Mouse (Mus musculus): ENCODE data around the gene Rdh16f2. TPM values are rescaled to one million over a fixed set of nuclear protein-coding genes. Genes with fewer than 3 reads are reported as not detected.
A peak's percentile ranks its signal among the peaks of the same experiment; 100 is the strongest.
"Not testable (repeated sequence)": the region's sequence is repeated elsewhere in the genome, so short reads cannot be mapped to it uniquely, and the experiment has no call there.

The Rdh16f2 gene
- not detected in 2 replicates for total RNA-seq (2015)
- total RNA-seq (2017) = not detected in 2 replicates

DNA sequence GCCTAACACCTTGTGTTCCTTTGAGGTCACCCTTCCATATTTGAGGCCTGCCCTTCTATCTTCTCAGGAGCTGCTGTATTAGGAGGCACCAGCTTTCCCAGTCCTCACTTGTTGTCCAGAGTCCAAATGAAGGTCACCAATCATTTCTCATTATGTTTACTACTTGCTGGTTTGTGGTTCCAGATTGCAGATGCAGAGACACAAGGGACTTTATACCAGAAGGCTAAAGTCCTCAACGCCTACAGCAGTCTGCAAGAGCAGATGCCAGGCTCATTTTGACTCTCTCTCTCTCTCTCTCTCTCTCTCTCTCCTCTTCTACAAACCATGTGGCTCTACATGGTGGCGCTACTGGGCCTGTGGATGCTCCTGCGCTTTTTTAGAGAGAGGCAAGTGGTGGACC is at the start of gene Rdh16f2:
Gene Rdh16f2 (plus strand): TSS at position 243 of the 400 bp plus-strand sequence.
- no peak for ATAC-seq (ENCODE audit: poor library complexity, severe bottlenecking)

DNA sequence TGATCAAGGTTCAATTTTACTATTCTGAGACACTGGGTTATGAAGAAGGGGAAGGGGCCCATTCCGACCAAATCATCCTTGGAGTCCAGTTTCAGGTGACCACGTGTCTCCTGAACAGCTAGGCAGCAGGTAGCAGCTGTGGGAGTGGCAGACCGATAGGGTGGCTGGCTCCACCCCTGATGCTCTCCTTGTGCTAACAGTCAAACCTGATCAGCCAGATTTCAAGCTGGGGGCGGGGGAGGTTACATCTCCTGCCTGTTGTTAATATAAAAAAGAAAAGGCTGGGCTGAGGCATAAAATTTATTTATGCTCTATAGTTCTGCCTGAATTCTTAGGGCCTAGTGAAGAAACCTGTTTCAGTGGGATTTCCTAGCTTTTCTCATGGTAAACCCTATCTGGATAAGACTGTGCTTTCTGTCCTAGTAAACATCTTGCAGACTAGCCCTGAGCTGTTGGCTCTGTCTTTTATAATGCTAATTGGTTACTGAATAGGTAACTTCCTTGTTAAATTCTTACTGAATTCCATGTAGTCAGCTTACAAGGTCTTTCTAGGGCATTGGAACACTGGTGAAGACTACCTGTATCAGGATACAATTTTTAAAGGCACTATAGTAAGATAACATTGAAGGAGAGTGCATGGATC is 48.9 kb upstream of the Rdh16f2 start:
- ATAC-seq (ENCODE audit: poor library complexity, severe bottlenecking) = not testable (repeated sequence)

DNA sequence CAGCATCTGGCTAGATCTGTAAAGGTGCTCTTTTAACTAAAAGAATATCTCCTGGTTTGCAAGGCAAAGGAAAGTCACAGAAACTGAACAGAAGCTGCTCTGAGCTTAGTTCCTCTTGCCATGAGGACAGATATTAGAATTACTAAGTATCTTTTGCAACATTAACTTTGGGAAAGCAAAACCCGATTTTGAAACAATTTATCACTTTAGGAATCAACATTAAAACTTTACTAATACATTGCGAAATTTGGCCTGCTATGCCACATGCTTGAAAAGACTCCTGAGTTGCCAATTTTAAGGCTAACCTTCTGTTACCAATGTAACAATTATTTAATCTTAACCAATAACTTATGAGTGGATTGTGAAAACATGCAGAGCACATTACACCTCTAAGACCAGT is 44.5 kb upstream of the Rdh16f2 start:
- not testable (repeated sequence) for ATAC-seq (ENCODE audit: poor library complexity, severe bottlenecking)

DNA sequence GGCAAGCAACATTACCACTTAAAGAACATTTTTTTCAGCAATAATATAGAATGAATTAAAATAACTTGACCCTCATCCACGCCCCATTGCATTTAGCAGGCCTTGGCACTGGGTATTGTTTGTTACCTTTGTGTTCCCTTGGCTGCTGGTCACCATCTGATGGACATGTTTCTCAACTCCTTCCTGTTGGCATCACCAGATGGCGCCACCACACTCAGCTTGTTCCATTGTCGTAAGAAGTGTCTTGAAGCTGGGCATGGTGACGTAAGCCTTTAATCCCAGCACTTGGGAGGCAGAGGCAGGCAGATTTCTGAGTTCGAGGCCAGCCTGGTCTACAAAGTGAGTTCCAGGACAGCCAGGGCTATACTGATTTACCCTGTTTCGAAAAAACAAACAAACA is 40.9 kb upstream of the Rdh16f2 start:
- peak; percentile 47; the same call in 1 of the 2 replicates for ATAC-seq (ENCODE audit: poor library complexity, severe bottlenecking)

DNA sequence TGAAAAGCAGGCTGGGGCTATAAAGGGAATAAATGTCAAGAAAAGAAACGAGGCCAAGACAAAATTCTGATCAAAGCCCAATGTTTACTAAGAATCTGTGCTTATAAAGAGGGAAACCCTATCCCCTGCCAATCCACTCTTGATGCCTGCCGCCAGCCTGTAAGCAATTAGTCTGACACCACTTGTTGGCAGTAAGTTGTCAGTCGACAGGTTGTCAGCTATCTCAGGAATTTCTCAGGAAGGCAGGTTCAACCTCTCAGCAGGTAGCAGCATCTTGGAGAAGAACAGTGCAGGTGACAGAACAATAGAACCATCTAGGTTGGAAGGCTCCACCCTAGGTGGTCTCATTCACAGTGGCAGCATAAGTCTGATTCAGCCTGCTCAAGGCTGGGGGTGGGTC is 37.2 kb upstream of the Rdh16f2 start:
- ATAC-seq (ENCODE audit: poor library complexity, severe bottlenecking) = no peak

DNA sequence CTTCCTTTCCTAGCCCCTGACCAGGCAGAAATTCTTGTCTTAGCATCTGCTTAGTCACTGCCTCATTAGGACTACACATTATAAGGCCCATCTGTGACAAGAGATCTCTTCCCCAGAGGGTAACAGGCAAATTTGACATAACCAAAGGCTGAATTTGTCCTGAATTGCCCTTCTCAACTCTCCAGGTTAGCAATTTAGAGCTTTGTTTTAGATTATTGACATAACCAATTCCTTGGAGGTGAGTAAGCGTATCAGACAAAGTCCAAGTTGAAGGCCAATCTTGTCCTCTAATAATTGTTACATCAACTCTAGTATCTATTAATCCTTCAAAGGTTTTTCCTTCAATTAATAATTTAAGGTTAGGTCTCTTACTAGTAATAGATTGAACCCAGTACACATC is 32.1 kb upstream of the Rdh16f2 start:
- ATAC-seq (ENCODE audit: poor library complexity, severe bottlenecking) = not testable (repeated sequence)

DNA sequence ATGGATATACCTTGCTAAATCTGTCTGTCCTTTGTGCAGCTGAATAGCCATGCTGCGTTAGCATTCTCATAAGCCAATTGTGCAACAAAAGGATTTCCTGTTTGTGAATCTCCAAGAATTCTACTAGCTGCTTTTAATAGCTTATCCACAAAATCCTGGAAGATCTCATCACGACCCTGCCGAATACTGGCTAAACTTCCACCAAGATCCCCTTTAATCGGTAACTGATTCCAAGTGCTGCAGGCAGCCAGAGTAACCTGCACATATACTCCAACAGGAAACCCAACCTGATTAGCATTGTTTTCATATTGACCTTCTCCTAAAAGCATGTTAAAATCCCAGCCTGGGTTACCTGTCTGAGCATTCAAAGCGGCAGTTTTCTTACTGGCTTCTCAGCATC is 31.0 kb upstream of the Rdh16f2 start:
- no peak for ATAC-seq (ENCODE audit: poor library complexity, severe bottlenecking)

DNA sequence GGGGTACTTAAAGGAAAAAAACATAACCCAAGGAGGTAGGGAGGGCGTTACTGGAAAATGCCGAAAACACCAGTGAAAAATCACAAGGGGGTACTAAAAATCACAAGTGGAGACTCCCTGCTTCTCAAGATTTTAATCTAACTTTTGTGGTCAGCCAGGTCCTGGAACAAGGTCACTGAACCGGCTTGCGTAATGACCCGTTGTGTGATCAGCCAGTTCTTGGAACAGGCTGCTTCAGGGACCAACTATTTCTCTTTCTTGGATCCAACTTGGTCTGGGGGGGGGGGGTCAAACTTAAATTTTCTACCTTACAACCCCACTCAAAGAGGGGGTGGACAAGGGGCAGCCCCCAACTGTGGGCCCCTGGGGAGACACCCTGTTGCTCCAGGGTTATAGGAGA is 28.5 kb upstream of the Rdh16f2 start:
- ATAC-seq (ENCODE audit: poor library complexity, severe bottlenecking) = not testable (repeated sequence)

DNA sequence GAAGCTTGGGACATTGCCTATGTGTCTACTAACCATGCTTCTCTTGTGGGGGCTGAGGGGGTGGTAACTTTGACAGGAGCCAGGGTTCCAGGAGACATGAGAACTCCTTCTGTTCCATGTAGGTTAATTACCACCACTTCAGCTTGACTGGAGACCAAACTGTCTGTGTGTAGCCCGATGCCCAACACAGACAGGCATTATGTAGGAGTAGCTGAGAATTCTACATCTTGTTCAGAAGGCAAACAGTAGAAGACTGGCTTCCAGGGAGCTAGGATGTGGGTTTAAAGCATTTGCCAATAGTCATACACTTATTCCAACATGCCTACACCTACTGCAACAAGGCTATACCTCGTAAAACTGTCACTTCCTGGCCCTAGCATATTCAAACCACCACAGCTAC is 27.7 kb upstream of the Rdh16f2 start:
- no peak for ATAC-seq (ENCODE audit: poor library complexity, severe bottlenecking)

DNA sequence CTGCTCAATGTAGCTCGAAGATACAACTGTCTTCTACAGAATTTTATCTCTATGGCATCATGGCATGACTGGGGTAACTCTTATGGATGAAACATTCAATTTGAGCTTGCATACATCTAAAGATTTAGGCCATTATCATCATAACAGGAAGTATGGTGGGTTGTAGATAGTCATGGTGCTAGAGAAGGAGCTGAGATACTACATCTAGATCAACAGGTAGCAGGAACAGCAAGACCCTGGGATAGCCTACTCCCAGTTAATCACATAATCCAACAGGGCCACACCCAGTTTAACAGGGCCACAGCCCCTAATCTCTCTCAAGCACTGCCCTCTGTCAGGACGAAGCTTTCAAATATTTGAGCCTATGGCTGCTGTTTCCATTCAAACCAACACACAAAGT is 25.5 kb upstream of the Rdh16f2 start:
- ATAC-seq (ENCODE audit: poor library complexity, severe bottlenecking) = no peak

DNA sequence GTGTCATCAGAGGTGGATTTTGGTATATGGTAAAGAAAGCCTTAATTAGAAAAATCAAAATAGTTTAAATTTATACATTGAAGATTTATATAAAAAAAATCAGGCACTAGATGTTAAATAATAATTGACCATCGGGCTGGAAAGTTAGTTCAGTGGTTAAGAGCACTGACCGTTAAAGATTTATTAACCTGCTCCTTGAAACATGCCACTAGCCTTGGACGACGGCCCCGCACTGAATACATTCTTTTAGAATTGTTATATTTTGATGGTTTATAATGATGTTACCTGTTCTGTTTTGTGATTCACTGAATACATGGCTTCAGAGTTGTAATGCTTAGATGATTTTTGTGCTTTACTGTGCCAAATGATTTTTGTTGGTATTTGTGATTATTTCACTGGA is 20.3 kb upstream of the Rdh16f2 start:
- not testable (repeated sequence) for ATAC-seq (ENCODE audit: poor library complexity, severe bottlenecking)

DNA sequence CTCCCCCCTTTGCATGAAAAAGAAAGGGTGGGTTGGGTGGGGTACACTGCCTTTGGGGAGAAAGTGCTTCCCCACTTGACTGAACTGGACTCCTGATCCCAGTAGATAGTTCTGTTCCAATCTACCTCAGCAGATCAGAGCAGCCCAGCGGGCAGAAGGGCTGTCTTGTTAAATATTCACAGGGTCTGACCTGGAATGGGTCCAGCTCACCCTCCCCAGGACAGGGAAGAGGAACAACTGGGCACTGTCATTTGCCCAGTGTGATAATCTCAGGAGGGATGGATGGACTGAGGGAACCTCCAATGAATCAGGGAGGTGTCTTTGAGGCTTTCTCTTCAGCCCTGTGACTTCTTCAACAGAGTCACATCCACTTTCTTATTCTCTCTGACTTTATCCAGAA is 18.2 kb upstream of the Rdh16f2 start:
- ATAC-seq (ENCODE audit: poor library complexity, severe bottlenecking) = no peak

DNA sequence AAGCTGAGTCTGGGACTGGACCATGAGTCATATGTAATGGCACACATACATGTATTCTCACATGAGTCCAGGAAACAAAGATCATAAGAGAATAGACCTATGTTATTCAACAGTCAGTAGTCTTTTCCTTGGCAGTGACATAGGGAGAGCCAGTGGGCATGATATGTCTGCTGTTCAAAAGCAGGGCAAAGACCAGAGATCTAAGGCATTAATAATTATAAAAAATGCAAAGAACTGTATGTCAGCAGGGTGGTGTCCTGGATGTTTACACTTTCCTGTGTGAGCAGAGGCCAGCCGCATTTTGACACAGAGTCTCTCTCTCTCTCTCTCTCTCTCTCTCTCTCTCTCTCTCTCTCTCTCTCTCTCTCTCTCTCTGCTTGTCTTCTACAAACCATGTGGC is 16.6 kb upstream of the Rdh16f2 start, which contains the start of gene Rdh19:
Gene Rdh19 (plus strand): TSS at position 301 of the 400 bp plus-strand sequence.
- no peak for ATAC-seq (ENCODE audit: poor library complexity, severe bottlenecking)

DNA sequence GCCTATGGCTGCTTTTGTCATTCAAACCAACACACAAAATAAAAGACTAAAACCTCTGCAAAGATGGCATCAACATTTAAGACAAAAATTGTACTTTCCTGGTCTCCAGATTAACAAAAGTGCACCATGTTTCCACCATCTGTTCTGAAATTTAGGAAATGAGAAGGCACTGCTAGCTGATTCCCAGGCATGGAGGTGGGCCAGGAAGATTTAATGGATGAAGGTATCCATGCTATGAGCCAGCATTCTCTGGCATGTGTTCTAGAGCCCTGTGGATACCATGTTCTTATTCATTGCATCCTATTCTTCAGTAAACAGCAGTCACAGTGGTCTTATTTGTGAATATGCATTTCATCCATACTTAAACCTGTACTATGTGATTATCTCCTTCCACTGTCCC is 9.9 kb upstream of the Rdh16f2 start:
- no peak for ATAC-seq (ENCODE audit: poor library complexity, severe bottlenecking)

DNA sequence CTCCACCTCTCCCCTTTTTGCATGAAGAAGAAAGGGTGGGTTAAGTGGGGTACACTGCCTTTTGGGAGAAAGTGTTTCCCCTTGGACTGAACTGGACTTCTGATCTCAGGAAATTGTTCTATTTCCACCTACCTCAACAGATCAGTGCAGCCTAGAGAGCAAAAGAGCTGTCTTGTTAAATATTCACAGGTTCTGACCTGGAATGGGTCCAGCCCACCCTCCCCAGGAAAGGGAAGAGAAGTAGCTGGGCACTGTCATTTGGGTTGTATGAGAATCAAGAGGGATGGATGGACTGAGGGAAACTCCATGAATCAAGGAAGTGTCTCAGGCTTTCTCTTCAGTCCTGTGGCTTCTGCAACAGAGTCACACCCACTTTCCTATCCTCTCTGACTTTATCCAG is 1.3 kb upstream of the Rdh16f2 start:
- ATAC-seq (ENCODE audit: poor library complexity, severe bottlenecking) = no peak

DNA sequence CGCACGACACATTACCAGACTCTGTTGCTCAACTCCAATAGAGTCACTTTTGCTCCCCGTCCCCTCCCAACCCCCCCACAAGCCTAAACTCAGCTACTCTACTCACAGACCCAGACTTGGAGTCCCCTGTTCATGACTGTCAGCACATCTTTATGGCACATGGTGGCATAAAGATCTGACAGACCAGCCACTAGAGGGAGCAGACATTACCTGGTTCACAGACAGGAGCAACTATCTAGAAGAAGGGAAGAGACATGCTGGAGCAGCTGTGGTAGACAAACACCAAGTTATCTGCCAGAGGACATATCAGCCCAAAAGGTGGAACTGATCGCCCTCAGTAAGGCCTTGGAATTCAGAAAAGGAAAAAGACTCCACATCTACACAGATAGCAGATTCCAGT is 6.2 kb downstream of the Rdh16f2 start:
- no peak for ATAC-seq (ENCODE audit: poor library complexity, severe bottlenecking)

DNA sequence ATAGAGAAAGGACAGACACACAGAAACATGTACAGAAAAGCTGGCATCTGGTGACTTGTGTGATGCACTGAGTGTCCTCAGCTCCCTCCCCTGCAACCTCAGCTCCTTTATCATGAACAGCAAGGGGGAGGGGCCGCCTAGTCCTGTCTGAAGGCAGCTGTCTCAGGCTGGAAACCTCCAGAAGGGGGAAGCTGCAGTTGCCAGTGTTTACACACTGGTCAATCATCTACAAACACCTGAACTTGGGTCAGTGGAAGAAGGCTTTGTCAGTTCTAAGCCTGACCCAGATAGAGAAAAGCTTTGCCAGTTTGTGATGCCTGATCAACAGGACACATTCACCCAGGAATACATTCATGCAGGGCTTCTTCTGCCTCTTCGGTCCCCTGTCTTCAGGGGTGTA is 11.4 kb downstream of the Rdh16f2 start:
- no peak for ATAC-seq (ENCODE audit: poor library complexity, severe bottlenecking)

DNA sequence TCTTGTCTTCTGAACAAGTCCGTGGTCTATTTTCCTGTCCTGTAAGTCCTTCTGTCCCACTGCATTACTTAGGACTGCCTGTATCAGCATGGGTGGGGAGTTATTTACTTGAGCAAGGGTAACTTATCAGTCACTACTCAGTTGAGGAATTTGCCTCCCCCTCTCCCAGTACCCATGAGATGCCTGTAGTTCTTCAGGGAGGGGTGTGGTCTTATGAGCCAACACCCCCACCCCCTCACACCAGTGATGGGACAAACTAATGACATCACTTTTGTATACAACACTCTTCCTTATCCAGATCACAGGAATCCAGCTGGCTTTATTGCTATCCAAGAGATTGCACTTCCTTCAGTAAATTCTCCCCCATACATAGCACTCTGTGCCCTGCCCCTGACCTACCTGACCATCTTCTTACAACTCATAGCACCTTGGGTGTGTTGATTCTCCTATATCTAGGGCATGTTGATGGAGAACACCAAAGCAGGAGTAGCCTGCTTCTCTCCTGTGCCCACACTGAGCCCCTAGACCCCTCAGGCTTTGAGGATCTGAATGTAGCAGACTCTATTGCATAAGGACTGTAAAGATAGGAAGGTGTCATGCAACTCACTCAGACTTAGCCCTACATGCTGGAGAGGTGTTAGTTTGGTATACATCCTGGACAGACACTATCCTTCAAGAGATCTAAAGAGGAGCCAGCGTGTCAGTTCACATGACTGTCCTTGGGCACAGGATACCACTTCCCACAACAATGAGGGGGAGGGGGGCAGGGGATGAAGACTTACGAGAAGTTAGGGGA is 12.2 kb downstream of the Rdh16f2 start:
- no peak for ATAC-seq (ENCODE audit: poor library complexity, severe bottlenecking)

DNA sequence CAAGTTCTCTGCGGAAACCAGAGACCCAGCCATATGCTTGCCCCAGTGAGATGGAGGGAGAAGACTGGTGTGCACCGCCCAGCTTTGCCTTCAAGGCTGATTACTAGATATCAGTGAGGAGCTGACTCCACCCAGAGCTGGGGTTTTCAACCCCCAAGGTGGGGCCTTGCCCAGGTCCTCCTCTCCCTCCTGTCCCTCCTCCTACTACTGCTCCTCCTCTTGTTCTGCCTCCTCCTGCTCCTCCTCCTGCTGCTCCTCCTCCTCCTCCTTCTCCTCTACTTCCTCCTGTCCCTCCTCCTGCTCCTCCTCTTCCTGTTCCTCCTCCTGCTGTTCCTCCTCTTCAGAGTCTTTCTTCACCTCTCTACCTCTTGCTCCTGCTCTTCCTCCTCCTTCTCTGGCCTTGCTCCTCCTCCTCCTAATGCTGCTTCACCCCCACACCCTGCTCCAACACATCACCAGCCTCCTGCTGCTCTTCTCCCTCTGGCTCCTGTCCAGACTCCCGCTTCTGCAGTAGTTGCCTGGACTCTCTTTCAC is 12.9 kb downstream of the Rdh16f2 start:
- ATAC-seq (ENCODE audit: poor library complexity, severe bottlenecking) = no peak

DNA sequence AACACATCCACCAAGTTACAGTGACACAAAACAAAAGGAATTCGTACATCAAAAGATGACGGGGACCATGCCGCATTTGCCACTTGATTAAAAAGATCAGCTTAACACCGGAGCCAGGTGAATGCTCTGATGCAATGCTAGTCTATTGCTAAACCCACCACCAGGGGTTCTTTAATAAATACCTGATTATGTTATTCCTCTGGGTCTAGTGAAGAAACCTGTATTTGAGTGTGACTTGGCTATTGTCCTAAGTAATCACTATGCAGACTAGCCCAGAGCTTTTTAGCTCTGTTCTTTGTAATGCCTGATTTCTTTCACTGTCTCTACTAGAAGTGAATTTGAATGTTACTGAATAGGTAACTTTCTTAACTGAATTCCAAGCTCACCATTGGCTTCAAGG is 14.8 kb downstream of the Rdh16f2 start:
- no peak for ATAC-seq (ENCODE audit: poor library complexity, severe bottlenecking)

DNA sequence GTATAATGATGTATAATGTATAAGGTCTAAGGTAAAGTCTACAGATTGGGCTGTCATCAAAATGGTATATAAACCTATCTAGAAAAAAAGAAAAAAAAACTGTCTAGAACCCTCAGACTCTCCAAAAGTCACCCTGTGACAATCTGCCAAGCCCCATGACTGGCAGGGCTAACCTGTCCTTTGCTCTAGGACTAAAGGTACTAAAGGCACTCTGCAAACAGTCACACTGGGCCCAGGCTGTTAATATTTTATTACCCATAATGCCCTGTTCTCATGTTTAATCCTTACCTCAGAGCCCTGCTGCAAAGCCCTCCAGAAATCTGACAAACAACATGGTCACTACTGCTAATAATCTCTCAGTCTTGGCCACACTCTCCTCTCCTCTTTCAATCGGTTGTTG is 20.3 kb downstream of the Rdh16f2 start:
- ATAC-seq (ENCODE audit: poor library complexity, severe bottlenecking) = no peak

DNA sequence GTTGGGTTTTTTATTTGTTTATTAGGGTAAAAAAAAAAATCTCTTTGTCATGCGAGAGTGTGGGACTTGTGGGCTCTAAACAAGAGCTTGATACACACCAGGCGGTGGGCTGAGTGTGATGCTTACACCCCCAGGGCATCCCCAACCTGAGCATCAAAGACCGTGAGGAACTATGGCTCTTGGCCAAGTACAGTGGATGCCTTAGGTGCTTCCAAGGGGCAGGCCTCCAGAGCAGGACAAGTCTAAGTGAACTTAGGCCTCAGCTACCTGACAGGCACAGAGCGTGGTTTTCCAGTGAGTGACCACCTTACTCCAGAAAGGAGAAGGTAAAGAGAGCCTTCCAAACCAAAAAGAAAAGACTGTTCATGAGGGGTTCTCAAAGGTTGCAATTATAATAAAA is 20.7 kb downstream of the Rdh16f2 start:
- no peak for ATAC-seq (ENCODE audit: poor library complexity, severe bottlenecking)
